Mouse (Mus musculus) neural tube, embryonic 14.5 days (tissue): ENCODE results near the gene Gm10073. TPM values are rescaled to one million over a fixed set of nuclear protein-coding genes. Genes with fewer than 3 reads are reported as not detected.

ENCODE experiments used
- ATAC-seq: fragments of 200-750 bp; cut with Nextera tagmentation; 2 replicates; pipeline ENCODE4 v1.8.0; 2017; ENCODE audit warnings: low read depth, mild to moderate bottlenecking, moderate TSS enrichment, moderate library complexity
- H3K27ac ChIP-seq: fragments of 300-500 bp; sonication (generic); 2 replicates; pipeline ENCODE4 v1.5.1; 2014; ENCODE audit warnings: low read depth, mild to moderate bottlenecking, control low read depth, low read length, moderate library complexity, mixed read lengths
- H3K27me3 ChIP-seq: fragments of 300-500 bp; sonication (generic); 2 replicates; pipeline ENCODE4 v1.6.1; 2014; ENCODE audit warnings: low read length; ENCODE audit not compliant: control insufficient read depth, insufficient read depth
- H3K36me3 ChIP-seq: fragments of 300-500 bp; sonication (generic); 2 replicates; pipeline ENCODE4 v1.6.1; 2014; ENCODE audit warnings: low read length, mixed read lengths; ENCODE audit not compliant: control insufficient read depth, insufficient read depth
- H3K4me1 ChIP-seq: fragments of 300-500 bp; sonication (generic); 2 replicates; pipeline ENCODE4 v1.6.1; 2014; ENCODE audit warnings: low read length; ENCODE audit not compliant: control insufficient read depth, insufficient read depth
- H3K4me2 ChIP-seq: fragments of 300-500 bp; sonication (generic); 2 replicates; pipeline ENCODE4 v1.6.1; 2014; ENCODE audit warnings: mild to moderate bottlenecking, low read depth, low read length, control low read depth
- H3K4me3 ChIP-seq: fragments of 300-500 bp; sonication (generic); 2 replicates; pipeline ENCODE4 v1.5.1; 2014; ENCODE audit warnings: low read depth, low read length, control low read depth, mixed read lengths
- H3K9ac ChIP-seq: fragments of 300-500 bp; sonication (generic); replicated peaks from 2 replicates; pipeline ENCODE4 v1.6.1; 2014; ENCODE audit warnings: low read depth, mild to moderate bottlenecking, control low read depth, low read length, mixed read lengths
- H3K9me3 ChIP-seq: fragments of 300-500 bp; sonication (generic); 2 replicates; pipeline ENCODE4 v1.6.1; 2016; ENCODE audit warnings: low read length; ENCODE audit not compliant: control insufficient read depth
- WGBS: fragments of 180-500 bp; shearing (Covaris S2); extraction: QIAGEN DNeasy Blood & Tissue Kit; methylation state at CpG from one replicate; pipeline ENCODE4 v1.1.7; 2014; 5-methylcytosine and 5-hydroxymethylcytosine counted together
- polyA plus RNA-seq: library from polyadenylated mRNA; unstranded; fragments of >200 nt; fragmentation: Nextera tagmentation; extraction: Ambion mirVana; gene quantifications from 2 replicates; pipeline ENCODE4 v1.2.1, GENCODE M21; 2014

The Gm10073 gene
- polyA plus RNA-seq, 1 experiment from 2014 or later = 6.3 TPM

- WGBS = 36% methylated on average over 4 of the region's 4 CpGs
- ATAC-seq = no peak
- Histone ChIP-seq H3K9me3 (no peaks in the 10 kb centered on the region), H3K4me2 (no peak overlapping the region), H3K4me3 (no peak overlapping the region), H3K27me3 (no peaks in the 10 kb centered on the region), H3K9ac (no peak overlapping the region), H3K36me3 (no peaks in the 10 kb centered on the region), H3K27ac (no peak overlapping the region), H3K4me1 (no peaks in the 10 kb centered on the region)
Observed at GRCm38 (mm10) chr8:106570386-106570785, 2.9 kb downstream of the Gm10073 start.

GRCm38 (mm10) chr8:106569006-106569405 lies 4.3 kb downstream of the Gm10073 start:
- Histone ChIP-seq H3K9ac (no peak overlapping the region), H3K4me2 (no peak overlapping the region), H3K4me1 (no peaks in the 10 kb centered on the region), H3K27me3 (no peaks in the 10 kb centered on the region), H3K9me3 (no peaks in the 10 kb centered on the region), H3K36me3 (no peaks in the 10 kb centered on the region), H3K27ac (no peak overlapping the region), H3K4me3 (no peak overlapping the region)
- ATAC-seq = no peak
- WGBS = 72% methylated on average over 7 of the region's 7 CpGs

- no peaks in the 10 kb centered on the region for H3K27me3 ChIP-seq
- no peaks in the 10 kb centered on the region for H3K36me3 ChIP-seq
- ATAC-seq = no peak
- no peak overlapping the region for H3K9ac ChIP-seq
- WGBS = 83% methylated on average over 3 of the region's 3 CpGs
- no peaks in the 10 kb centered on the region for H3K4me1 ChIP-seq
- no peak overlapping the region for H3K4me2 ChIP-seq
- no peaks in the 10 kb centered on the region for H3K9me3 ChIP-seq
- no peak overlapping the region for H3K27ac ChIP-seq
- H3K4me3 ChIP-seq = no peak overlapping the region
Observed at GRCm38 (mm10) chr8:106563691-106564182, 9.5 kb downstream of the Gm10073 start.

- Histone ChIP-seq H3K9me3 (0 out of 2 replicates have a peak, but pooled peaks cover 3% of the 10 kb centered on the region), H3K27ac (no peak overlapping the region), H3K9ac (no peak overlapping the region), H3K4me1 (no peaks in the 10 kb centered on the region), H3K4me2 (no peak overlapping the region), H3K36me3 (no peaks in the 10 kb centered on the region), H3K4me3 (no peak overlapping the region), H3K27me3 (no peaks in the 10 kb centered on the region)
- no peak for ATAC-seq
- WGBS = 24% methylated on average over 21 of the region's 21 CpGs
Observed at GRCm38 (mm10) chr8:106561097-106561865, 12.0 kb downstream of the Gm10073 start.

GRCm38 (mm10) chr8:106559844-106560243 lies 13.4 kb downstream of the Gm10073 start:
- H3K36me3 ChIP-seq = no peaks in the 10 kb centered on the region
- H3K4me2 ChIP-seq = no peak overlapping the region
- no peak overlapping the region for H3K27ac ChIP-seq
- no peak for ATAC-seq
- H3K4me3 ChIP-seq = no peak overlapping the region
- H3K27me3 ChIP-seq = no peaks in the 10 kb centered on the region
- H3K4me1 ChIP-seq = no peaks in the 10 kb centered on the region
- H3K9ac ChIP-seq = no peak overlapping the region
- H3K9me3 ChIP-seq = 0 out of 2 replicates have a peak, but pooled peaks cover 3% of the 10 kb centered on the region
- 73% methylated on average over 9 of the region's 9 CpGs for WGBS

GRCm38 (mm10) chr8:106556068-106556645 lies 17.1 kb downstream of the Gm10073 start:
- no peaks in the 10 kb centered on the region for H3K36me3 ChIP-seq
- 50% methylated on average over 6 of the region's 7 CpGs for WGBS
- no peaks in the 10 kb centered on the region for H3K27me3 ChIP-seq
- H3K4me2 ChIP-seq = no peak overlapping the region
- no peaks in the 10 kb centered on the region for H3K4me1 ChIP-seq
- no peak overlapping the region for H3K27ac ChIP-seq
- H3K4me3 ChIP-seq = no peak overlapping the region
- H3K9ac ChIP-seq = no peak overlapping the region
- no peak for ATAC-seq
- H3K9me3 ChIP-seq = 0 out of 2 replicates have a peak, but pooled peaks cover 3% of the 10 kb centered on the region

GRCm38 (mm10) chr8:106554011-106554410 lies 19.2 kb downstream of the Gm10073 start:
- H3K9ac ChIP-seq = no peak overlapping the region
- no peak overlapping the region for H3K4me3 ChIP-seq
- no peaks in the 10 kb centered on the region for H3K36me3 ChIP-seq
- H3K27me3 ChIP-seq = no peaks in the 10 kb centered on the region
- no peak for ATAC-seq
- H3K27ac ChIP-seq = no peak overlapping the region
- 98% methylated on average over 5 of the region's 5 CpGs for WGBS
- 0 out of 2 replicates have a peak, but pooled peaks cover 3% of the 10 kb centered on the region for H3K9me3 ChIP-seq
- H3K4me2 ChIP-seq = no peak overlapping the region
- no peaks in the 10 kb centered on the region for H3K4me1 ChIP-seq

- H3K4me1 ChIP-seq = no peaks in the 10 kb centered on the region
- no peak for ATAC-seq
- no peaks in the 10 kb centered on the region for H3K36me3 ChIP-seq
- 94% methylated on average over 1 of the region's 1 CpGs for WGBS
- no peak overlapping the region for H3K4me2 ChIP-seq
- H3K4me3 ChIP-seq = no peak overlapping the region
- no peak overlapping the region for H3K9ac ChIP-seq
- no peaks in the 10 kb centered on the region for H3K9me3 ChIP-seq
- no peaks in the 10 kb centered on the region for H3K27me3 ChIP-seq
- H3K27ac ChIP-seq = no peak overlapping the region
Observed at GRCm38 (mm10) chr8:106550906-106551305, 22.4 kb downstream of the Gm10073 start.

- Histone ChIP-seq H3K4me2 (no peak overlapping the region), H3K9me3 (no peaks in the 10 kb centered on the region), H3K4me3 (no peak overlapping the region), H3K27ac (no peak overlapping the region), H3K36me3 (no peaks in the 10 kb centered on the region), H3K4me1 (no peaks in the 10 kb centered on the region), H3K27me3 (no peaks in the 10 kb centered on the region), H3K9ac (no peak overlapping the region)
- ATAC-seq = no peak
- WGBS = 66% methylated on average over 10 of the region's 10 CpGs
Observed at GRCm38 (mm10) chr8:106548366-106548936, 24.8 kb downstream of the Gm10073 start.
